Mouse (Mus musculus) E14TG2a.4 (cell line): ENCODE data around the gene Melk.

Experiments
- H3K27me3 ChIP-seq: 2 replicates; pipeline ENCODE4 v1.6.1; 2014; ENCODE audit warnings: low read length, control low read depth; ENCODE audit not compliant: insufficient read depth
- H3K36me3 ChIP-seq: 2 replicates; pipeline ENCODE4 v1.6.1; 2014; ENCODE audit warnings: low read length, control low read depth; ENCODE audit not compliant: insufficient read depth
- H3K4me1 ChIP-seq: replicated peaks from 2 replicates; pipeline ENCODE4 v1.6.1; 2014; ENCODE audit warnings: low read depth, low read length, control low read depth
- H3K4me3 ChIP-seq: replicated peaks from 2 replicates; pipeline ENCODE4 v1.5.1; 2014; ENCODE audit warnings: mild to moderate bottlenecking, low read length
- H3K9me3 ChIP-seq: 2 replicates; pipeline ENCODE4 v1.6.1; 2014; ENCODE audit warnings: low read length, control low read depth
- CTCF ChIP-seq: conservative IDR thresholded peaks from 2 replicates; pipeline ENCODE4 v1.5.1; 2014; ENCODE audit warnings: low read length
- NANOG ChIP-seq: IDR thresholded peaks from 2 replicates; pipeline ENCODE4 v1.6.1; 2014; ENCODE audit warnings: borderline replicate concordance, low read length, mixed read lengths
- POU5F1 ChIP-seq: IDR thresholded peaks from 2 replicates; pipeline ENCODE4 v1.6.1; 2014; ENCODE audit warnings: low read length, borderline replicate concordance

Melk gene

DNA sequence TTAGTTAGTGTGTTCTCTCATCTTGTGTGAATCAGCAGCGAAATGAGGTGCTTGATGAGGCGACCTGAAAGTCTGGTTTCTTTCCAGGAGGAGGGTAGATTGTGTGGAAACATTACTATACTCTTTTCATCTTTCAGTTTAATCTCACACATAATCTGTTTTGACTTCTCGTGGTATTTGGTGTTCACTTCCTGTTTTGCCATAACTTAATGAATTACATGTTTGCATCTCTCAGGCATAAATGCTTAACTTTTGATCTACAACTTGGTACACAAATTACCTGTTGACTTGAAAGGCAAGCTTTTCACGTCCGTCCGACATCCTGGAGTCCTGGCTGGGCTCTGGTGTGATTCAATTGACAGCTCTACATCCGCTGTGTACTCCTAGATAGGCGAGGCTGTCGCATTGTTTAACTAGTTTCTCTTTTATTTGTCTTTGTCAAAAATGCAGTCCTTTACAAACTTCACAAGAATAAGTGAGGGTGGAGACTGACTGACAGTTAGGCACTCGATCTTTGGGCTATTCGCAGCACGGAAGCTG lies 15.7 kb downstream of the Melk start:
- peaks cover 79% of the 10 kb centered on the region for H3K36me3 ChIP-seq
- TF ChIP-seq CTCF (no peak), NANOG (no peak), POU5F1 (no peak)

DNA sequence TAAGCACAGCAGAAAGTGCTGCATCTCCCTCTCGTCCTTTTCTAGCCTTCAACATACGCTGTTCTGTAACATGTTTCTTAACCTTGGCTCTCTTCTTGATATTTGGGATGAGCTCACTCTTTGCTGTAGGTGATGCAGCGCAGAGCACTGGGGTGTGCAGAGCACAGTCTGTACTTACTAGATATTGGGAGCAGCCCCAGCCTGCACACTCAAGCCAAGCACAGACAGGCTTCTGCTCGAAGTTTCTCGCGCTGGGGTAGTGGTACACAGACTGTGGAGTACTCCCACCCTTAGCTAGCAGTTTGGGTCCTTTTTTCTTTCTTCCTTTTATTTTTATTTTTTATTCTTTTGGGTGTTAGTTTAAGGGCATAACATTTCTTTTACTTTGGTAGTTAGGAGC lies 19.8 kb downstream of the Melk start:
- H3K27me3 ChIP-seq, result no peaks in the 10 kb centered on the region
- no peak for TF ChIP-seq NANOG
- no peak for TF ChIP-seq POU5F1
- no peak for TF ChIP-seq CTCF
- H3K9me3 ChIP-seq, result no peaks in the 10 kb centered on the region
- no peaks in the 10 kb centered on the region; the same call in 1 of the 2 replicates for H3K4me1 ChIP-seq
- H3K36me3 ChIP-seq, result peaks cover 71% of the 10 kb centered on the region
- no peak overlapping the region for H3K4me3 ChIP-seq

More for the DNA sequence above, 15.7 kb downstream of the Melk start:
- H3K27me3 ChIP-seq, result no peaks in the 10 kb centered on the region
- H3K4me1 ChIP-seq, result no peaks in the 10 kb centered on the region; the same call in 1 of the 2 replicates
- no peaks in the 10 kb centered on the region for H3K9me3 ChIP-seq
- no peak overlapping the region for H3K4me3 ChIP-seq

DNA sequence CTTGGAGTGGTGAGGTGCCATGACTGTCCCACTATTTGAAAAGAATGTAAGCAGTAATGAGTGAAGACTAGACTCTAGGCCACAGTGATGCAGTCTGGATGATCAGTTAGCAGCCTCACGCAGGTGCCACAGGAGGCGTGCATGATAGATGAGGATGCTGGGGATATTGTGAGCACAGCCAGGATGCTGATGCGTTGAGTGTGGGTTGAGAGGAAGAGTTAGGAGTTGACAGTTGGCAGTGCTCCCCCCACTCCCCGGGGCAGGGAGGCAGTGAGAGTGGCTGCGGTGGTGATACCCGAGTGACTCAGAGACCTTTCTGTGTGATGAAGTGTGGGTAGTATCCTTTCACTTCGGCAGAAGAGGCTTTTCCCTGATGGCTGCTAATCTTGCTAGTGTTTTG lies 21.4 kb downstream of the Melk start:
- H3K36me3 ChIP-seq, result peaks cover 73% of the 10 kb centered on the region
- H3K27me3 ChIP-seq, result no peaks in the 10 kb centered on the region
- no peak for TF ChIP-seq CTCF
- no peak for TF ChIP-seq POU5F1
- no peak for TF ChIP-seq NANOG
- H3K4me1 ChIP-seq, result no peaks in the 10 kb centered on the region
- no peak overlapping the region for H3K4me3 ChIP-seq
- H3K9me3 ChIP-seq, result no peaks in the 10 kb centered on the region

DNA sequence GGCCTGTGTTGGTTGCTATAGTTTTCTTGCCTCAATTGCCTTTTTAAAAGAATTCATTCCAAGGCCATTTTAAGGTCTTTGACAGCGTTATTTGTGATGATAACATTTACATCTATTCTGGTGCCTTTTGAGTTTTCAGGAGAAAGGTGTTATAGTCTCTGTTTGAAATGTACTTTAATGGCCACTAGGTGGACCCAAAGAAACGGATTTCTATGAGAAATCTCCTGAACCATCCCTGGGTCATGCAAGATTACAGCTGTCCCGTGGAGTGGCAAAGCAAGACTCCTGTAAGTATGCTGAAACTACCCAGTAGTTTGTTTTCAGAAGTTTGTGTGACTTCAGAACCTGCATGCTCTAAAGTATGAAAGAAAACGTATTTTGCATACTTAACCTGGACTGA lies 24.8 kb downstream of the Melk start:
- H3K27me3 ChIP-seq, result no peaks in the 10 kb centered on the region
- H3K4me3 ChIP-seq, result no peak overlapping the region
- peaks cover 4% of the 10 kb centered on the region; the same call in 1 of the 2 replicates for H3K4me1 ChIP-seq
- H3K9me3 ChIP-seq, result no peaks in the 10 kb centered on the region
- peaks cover 79% of the 10 kb centered on the region for H3K36me3 ChIP-seq
- no peak for TF ChIP-seq NANOG
- no peak for TF ChIP-seq POU5F1
- TF ChIP-seq CTCF, result peak; percentile 44

DNA sequence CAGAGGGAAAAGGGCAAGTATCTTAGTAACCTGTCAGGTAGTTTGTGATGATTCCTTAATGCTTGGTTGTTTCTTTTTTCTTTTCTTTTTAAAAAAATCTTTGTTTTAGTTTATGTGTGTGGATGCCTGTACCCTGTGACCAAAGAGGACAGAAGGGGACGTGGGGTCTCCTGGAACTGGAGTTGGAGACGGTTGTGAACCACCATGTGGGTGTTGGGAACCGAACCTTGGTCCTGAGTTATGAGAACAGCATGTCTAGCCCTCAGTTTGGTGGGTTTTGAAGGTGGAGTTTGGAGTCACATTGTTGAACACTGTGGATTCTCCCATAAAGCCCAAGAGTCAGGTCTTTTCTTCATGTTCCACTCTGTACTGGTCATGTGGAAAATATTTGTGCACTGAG lies 26.0 kb downstream of the Melk start:
- Histone ChIP-seq H3K36me3 (peaks cover 80% of the 10 kb centered on the region), H3K27me3 (no peaks in the 10 kb centered on the region), H3K4me1 (peaks cover 4% of the 10 kb centered on the region; the same call in 1 of the 2 replicates), H3K4me3 (no peak overlapping the region), H3K9me3 (no peaks in the 10 kb centered on the region)
- TF ChIP-seq NANOG (no peak), CTCF (no peak), POU5F1 (no peak)

DNA sequence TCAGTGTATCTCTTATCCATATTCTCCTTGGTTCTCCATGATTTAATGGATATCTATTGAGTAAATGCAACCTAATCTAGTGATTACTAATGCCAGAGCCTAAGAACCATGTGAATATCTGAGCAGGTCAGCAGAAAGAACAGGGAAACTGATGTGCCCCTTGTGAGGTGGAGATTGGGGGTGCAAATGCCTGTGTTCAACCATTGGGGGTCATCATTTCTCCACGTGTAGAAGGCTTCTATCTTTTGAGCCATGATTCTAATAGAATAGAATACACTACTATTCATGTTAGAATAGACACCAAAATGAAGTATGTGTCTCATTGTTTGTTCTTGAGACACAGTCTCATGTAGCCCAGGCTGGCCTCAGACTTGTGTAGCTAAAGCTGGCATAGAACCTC lies 27.3 kb downstream of the Melk start:
- no peak for TF ChIP-seq CTCF
- TF ChIP-seq NANOG, result no peak
- TF ChIP-seq POU5F1, result no peak
- peaks cover 84% of the 10 kb centered on the region for H3K36me3 ChIP-seq
- H3K27me3 ChIP-seq, result no peaks in the 10 kb centered on the region
- H3K4me1 ChIP-seq, result peaks cover 4% of the 10 kb centered on the region; the same call in 1 of the 2 replicates
- H3K9me3 ChIP-seq, result no peaks in the 10 kb centered on the region
- H3K4me3 ChIP-seq, result no peak overlapping the region

DNA sequence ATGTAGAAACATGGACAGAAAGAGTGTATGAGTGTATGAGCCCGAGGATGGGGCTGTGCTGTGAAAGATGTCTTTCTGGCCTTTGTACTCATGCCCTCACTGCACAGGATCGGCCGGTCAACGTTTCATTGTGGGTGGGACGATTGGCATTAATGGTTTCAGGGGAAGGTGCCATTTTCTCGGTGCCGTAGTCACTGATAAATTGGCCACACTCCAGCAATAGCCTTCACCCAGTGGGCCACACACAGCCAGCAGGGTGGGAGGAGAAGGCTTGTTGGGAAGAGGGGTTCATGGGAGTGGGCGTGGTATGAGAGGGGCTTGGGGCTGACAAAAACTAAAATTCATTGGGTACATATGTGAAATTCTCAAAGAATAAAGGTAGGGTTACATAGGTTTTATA lies 34.3 kb downstream of the Melk start:
- TF ChIP-seq POU5F1 (no peak), NANOG (no peak), CTCF (no peak)
- Histone ChIP-seq H3K9me3 (no peaks in the 10 kb centered on the region), H3K4me3 (no peak overlapping the region), H3K27me3 (no peaks in the 10 kb centered on the region), H3K36me3 (peaks cover 75% of the 10 kb centered on the region), H3K4me1 (no peaks in the 10 kb centered on the region)

DNA sequence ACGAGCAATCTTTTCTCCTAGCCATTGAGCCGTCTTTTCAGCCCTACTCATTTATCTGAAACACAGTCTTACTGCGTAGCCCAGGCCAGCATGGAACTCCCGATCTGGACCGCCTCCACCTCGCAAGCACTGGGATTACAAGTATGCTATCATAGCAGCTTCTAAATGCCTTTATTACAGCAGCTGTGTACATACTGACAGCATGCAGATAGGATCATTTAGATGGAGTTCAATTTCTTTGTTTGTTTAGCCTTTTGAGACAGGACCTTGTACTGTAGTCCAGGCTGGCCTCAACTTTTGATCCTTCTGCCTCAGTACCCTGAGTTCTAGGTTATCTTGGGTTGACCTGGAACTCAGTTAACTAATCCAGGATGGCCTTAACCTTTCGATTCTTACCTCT lies 61.0 kb downstream of the Melk start:
- Histone ChIP-seq H3K9me3 (peaks cover 5% of the 10 kb centered on the region; the same call in 1 of the 2 replicates), H3K4me3 (no peak overlapping the region), H3K4me1 (no peaks in the 10 kb centered on the region; the same call in 1 of the 2 replicates), H3K27me3 (no peaks in the 10 kb centered on the region), H3K36me3 (peaks cover 49% of the 10 kb centered on the region)
- TF ChIP-seq CTCF (no peak), NANOG (no peak), POU5F1 (no peak)
